Mouse (Mus musculus): ENCODE data around the gene Selenos.

Selenos gene

DNA sequence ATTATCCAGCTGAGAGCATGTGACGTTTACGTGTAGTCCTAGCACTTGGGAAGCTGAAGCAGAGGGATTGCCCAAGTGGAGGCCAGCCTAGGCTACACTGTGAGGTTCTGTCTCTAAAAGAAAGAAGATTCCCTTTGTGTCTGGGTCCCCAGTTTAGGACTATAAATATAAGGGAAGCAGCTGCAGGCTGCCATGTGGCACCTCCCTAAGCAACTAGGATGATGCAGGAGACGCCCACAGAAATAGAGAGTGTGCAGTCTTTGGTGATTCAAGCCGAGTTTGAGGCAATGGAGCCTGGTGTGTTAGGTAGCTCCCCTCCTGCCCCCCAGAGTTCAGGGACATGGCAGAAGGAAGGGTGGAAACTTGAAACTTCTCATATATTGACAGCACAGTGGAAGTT lies 8.2 kb downstream of the Selenos start:
- no peak for DNase-seq (ENCODE audit: low spot score)

DNA sequence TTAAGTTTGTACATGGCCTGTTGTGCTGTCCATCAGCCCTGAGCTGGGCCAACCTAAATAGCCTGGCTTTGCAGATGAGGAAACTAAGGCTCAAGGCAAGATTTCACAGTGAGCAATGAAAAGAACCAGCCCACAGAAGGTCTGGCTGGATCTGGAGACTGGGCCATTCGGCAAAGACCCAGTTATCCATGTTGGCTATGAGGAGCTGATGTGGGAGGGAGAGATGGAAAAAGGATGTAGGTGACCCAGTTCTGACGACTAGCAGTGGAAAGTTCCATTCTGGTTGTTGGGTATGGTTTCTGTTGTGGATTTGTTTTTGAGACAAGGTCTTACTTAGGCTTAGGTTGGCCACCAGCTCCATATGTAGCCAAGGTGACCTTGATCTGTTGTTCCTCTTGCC lies 8.6 kb downstream of the Selenos start:
- no peak for DNase-seq (ENCODE audit: low spot score)

DNA sequence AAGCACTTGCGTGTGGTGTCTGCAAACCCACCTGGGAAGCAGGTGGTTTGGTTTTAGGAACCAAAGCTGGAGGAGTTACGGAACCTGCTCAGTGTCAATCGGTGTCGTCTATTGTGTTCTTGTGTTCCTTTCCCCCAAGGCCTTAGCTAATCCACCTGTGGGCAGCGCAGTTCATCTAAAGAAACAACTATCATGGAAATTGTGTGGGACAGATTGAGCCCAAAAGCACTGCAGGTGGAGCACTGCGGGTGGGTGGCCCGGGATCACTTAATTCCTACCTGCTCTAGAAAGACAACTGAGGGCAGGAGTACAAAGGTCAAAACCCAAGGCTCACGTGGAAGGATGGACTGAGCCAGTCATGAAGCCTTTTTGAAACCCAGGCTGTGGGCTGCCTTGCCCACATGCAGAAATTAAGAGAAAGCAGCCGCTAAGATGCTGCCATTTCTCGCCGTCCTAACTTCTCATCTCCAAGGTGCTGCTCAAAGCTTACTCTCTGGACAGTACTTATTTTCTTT lies 11.3 kb downstream of the Selenos start:
- no peak for DNase-seq (ENCODE audit: low spot score)

DNA sequence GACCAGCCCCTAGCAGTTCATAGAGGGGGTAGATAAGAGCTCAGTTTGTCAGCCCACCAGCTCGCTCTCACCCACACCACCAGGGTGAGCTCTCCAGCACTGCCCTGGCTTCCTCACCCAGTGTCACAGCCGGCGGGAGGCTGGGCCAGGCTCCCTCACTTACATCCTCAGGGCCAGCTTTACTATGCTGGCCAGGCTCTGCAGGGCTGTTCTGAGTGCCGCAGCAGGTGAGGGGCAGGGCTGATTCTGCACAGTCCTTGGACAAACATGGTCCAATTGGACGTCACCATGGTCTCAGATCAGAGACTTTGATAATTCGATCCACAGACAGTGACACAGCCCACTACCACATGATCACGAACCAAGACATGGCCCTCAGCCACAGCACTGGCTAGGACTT lies 12.1 kb downstream of the Selenos start:
- no peak for DNase-seq (ENCODE audit: low spot score)

DNA sequence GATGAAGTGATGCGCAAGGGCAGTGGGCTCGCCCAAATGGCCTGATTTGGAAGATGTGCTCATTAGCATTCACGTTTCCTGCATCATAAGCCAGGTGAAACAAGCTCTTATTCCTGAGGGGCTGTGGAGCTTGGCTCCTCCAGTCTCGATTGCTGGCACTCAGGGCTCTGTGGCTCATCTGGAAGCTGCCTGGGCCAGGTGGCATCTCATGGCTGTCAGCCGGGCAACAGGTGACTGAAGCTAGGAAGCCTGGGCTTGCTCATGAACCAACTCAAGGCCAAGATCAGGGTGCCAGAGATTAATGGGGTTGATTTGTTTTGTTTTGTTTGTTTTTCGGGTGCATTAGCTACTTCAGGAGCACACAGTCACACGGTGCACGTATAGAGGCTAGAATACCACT lies 13.2 kb downstream of the Selenos start:
- DNase-seq (ENCODE audit: low spot score) = no peak

DNA sequence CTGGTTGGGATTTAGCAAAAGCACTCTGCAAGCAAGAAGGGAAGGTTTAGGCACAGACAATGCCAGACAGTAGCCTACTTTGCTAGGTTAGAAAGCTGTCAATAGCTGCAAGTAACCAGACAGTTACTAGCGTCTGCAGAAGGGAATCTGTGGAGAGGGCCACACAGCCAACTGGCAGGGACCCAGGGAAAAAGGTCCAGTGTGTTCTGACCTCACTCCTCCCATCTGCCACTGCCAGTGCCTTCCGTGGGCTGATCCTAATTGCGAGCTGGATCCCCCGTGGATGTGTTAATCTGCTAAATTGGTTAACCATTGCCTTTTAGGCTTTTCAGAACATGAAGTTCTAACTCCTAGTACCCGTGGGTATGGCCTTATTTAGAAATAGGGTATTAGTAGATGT lies 14.7 kb downstream of the Selenos start:
- DNase-seq (ENCODE audit: low spot score) = peak; percentile 18

DNA sequence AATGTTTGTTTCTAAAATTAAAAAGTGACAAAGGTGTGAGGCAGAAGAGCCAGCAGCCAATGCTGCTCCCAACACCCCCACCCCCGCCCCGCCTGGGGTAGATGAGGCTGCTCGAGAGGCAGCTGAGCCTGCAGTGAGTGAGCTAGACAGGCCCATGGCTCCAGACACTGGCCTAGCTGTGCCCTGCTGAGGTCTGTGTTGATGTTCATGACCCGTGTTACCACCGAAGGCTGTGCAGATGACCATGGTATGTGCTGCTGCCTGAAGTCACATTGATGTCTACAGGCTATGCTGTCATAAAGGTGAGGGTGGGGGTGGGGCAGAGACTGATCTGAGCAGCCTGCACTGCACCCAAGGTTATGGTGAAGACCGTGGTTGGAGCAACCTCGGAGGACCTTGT lies 19.4 kb downstream of the Selenos start:
- no peak for DNase-seq (ENCODE audit: low spot score)

DNA sequence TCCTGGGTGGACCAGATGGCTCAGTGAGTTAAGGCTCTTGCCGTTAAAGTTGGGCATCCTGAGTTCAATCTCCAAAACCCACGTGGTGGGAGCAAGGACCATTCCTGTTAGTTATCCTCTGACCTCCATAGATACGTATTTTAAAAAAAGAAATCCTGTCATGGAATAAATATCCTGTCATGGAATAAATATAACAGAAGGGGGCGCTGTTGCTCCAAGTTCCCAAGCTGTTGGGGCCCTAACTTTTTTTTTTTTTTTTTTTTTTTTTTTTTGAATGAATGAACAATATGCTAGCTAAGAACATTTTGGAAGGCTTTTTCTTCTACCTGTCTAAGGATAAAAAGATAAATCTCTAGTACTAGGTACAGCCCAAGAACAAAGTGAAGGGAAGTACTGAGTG lies 22.4 kb downstream of the Selenos start:
- DNase-seq (ENCODE audit: low spot score) = peak; percentile 63

DNA sequence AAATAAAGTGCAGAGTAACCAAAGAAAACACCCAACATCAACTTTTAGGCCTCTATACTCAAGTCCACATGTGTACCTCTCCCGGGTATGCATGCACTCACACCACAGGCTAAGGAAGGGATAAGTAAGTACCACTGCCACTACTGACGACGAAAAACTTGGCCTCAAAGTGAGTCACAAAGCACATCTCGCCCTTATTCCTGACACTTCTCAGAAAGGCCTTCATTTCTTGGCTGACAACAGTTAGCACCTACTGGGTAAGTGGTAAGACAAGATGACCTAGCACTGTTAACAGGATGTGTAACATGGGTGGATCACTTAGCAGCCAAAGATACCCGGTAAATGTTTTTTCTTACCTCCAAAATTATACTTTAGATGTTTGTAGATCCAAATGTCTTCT lies 25.1 kb downstream of the Selenos start:
- no peak for DNase-seq (ENCODE audit: low spot score)

DNA sequence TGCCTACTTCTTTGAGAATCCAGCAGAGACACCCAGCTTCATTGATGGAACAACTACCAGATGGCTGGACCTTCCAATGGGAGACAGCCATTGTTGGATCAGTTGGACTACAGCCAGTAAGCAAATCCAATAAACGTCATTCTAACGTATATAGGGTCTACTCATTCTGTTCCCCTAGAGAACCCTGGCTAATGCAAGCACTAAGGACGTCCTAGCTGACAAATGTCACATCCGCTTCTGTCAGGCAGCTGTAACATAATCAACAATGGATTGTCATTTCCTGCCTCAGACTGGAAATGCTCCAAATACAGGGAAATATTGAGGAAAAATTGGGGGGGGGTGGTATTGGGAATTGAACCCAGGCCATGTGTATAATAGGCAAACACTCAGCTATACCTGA lies 26.3 kb downstream of the Selenos start:
- DNase-seq (ENCODE audit: low spot score) = no peak

DNA sequence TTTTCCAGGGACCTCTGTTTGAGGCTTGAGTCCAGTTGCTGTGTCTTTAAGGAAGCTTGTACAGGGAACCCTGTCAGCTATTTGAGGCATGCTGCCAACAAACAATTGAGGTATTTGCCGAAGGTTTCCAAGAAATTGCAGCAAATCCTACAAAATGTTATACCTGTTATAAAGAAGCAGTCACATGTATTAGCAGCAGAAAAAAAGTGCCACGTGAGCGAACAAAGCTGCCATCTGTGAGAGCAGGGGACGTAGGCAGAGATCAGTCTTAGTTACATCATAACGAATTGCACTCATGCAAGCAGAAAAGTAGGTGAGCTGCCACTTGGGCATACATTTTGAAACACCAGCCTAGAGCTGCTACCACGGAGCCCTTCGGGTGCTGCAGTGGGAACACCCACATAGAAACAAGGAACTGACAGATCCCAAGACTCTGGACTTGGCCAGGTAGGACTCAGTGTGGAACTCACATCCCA lies 27.2 kb downstream of the Selenos start:
- no peak for DNase-seq (ENCODE audit: low spot score)

DNA sequence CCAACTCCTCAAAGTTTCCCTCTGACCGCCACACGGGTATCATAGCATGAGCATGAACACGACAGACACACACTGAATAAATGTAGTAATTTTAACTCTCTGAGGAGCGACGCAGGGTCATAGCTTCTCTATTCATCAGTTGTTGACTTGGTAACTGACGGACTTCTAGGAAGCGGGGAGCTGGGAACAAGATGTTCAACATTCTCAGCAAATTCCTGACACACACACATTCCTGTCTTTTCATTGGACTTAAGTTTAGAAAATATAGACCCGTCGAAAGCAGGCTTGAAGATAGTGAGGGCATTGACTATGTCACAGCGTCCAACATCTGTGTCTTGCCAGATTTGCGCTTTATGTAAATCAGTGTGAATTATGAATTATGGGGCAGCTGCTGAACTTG lies 27.8 kb downstream of the Selenos start:
- DNase-seq (ENCODE audit: low spot score) = no peak

DNA sequence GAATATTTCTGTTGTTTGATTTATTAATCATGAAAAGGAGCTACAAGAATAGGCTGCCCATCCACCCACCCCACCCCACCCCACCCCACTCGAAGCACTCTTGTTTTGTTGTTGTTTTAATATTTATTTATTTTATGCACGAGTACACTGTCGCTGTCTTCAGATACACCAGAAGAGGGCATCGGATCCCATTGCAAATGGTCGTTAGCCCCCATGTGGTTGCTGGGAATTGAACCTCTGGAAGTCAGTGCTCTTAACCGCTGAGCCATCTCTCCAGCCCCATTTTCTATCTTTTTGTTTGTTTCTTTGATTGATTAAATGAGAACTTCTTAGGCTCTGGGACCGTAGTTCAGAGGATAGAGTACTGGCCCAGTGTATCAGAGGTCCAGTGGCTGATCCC lies 28.5 kb downstream of the Selenos start:
- DNase-seq (ENCODE audit: low spot score) = peak; percentile 72

DNA sequence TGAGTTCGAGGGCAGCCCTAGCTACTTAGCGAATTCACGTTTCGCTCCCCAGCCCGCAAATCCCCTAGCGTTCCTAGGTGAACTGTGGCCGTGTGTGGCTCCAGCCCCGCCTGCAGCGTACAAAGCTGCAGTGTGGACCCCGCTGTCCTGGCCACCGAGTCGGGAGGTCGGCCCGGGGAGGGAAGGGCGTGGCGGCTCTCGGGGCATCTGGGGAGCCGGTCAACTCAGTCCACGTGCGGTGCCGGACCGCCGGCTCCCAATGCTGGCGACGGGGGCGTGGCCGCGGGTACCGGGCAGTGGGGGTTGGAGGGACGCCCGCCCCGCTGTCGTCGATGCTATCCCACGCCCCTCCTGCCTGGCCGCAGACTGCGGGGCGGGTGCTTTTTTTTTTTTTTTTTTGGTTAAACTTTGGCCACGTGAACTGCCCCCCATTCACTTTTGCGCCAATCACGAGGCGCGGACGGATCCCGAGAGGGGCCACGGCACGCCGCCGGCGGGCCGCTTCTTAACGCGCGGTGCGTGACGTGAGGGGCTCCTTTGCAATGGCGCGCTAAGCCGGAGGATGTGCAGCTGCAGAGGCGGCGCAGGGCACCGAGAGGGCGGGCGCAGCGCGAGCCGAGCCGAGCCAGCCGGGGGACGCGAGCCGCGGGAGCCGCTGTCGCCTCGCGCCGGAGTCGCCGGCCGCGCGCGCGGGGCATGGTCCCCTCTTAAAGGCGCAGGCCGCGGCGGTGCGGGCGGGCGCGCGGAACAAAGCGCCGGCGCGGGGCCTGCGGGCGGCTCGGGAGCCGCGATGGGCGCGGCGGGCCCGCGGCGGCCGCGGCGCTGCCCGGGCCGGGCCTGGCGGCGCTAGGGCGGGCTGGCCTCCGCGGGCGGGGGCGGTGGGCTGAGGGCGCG lies 29.8 kb downstream of the Selenos start, which contains the start of gene Chsy1:
TSS of gene Chsy1 (plus strand) at position 555 of the 894 bp plus-strand sequence.
- peak; percentile 94 for DNase-seq (ENCODE audit: low spot score)

DNA sequence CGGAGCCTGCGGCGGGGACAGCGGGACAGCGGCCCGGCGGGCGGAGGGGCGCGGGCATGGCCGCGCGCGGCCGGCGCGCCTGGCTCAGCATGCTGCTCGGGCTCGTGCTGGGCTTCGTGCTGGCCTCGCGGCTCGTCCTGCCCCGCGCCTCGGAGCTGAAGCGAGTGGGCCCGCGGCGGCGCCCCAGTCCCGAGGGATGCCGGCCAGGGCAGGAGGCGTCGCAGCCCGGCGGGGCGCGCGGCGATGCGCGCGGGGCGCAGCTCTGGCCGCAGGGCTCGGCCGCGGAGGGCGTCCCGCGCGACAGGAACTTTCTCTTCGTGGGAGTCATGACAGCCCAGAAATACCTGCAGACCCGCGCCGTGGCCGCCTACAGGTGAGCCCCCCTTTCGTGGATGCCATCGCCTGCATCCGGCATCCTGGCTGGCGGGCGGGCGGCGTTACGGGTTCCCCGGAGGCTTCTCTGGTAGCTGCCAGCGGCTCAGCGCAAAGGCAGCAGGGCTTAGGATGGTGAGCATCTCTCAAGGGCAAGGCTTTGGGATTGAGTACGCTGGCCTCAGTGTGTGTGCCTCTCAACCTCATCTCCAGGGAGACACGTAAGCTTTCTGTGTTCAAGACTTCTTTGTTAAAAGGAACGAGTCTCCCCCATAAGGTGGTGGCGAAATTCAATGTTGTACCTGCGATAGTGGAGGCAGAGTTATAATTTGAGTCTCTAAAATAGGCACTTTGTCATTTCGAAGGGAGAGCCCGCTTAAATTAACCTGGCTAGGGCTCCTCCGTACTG lies 30.6 kb downstream of the Selenos start:
- peak; percentile 64 for DNase-seq (ENCODE audit: low spot score)

DNA sequence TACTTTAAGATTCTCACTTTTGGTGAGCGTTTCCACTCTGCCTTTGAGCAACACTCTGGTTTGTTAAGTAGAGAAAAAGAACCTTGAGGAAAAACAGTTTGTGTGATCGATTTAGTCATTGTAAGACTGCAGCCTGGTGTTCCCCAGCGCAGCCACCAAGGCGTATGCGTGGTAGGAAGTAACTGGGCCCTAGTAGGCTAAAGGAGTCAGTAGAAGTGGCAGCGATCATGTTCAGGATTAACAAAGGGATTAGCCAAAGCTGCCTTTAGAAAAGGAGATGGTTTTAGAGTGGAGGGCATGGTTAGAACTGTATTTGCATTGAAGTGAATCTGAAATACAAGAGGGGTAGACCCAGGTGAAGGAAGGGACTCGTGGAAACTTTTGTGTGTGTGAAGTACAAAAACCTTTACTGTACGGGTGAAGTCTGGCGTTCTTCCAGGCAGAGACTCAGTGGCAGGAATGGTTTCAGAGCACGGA lies 31.2 kb downstream of the Selenos start:
- peak; percentile 36 for DNase-seq (ENCODE audit: low spot score)

DNA sequence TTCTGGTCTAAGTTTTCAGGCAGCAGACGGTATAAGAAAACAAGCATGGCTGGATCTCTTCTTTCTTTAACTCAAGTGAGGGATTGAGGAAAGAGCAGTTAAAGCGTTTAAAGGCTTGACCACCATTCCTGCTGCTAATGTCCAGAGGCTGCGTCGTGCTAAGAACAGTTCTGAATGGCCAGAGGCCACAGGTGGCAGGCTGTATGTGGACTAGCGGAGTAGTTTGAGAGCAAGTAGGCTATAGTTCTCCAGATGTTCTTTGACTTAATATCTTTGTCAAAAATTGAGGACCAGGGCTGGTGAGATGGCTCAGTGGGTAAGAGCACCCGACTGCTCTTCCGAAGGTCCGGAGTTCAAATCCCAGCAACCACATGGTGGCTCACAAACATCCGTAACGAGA lies 31.8 kb downstream of the Selenos start:
- no peak for DNase-seq (ENCODE audit: low spot score)

DNA sequence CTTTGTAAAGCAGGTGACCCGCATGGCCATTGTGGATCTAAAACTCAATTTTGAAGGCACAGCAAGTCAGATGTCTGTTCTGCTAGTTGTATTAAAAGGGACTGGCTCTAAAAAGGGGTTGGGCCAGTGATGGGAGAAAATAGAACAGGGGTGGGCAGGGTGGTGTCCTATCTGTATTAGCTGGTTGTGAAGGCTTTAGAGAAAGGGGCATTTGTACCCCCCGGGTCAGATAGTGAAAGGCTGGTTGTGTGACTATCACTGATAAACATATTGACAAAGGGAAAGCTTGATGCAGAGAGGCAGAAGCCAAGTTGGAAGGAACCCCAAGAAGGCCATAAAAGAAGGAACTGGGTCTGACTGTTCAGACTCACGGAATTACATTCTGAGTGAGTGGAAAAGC lies 34.1 kb downstream of the Selenos start:
- no peak for DNase-seq (ENCODE audit: low spot score)

DNA sequence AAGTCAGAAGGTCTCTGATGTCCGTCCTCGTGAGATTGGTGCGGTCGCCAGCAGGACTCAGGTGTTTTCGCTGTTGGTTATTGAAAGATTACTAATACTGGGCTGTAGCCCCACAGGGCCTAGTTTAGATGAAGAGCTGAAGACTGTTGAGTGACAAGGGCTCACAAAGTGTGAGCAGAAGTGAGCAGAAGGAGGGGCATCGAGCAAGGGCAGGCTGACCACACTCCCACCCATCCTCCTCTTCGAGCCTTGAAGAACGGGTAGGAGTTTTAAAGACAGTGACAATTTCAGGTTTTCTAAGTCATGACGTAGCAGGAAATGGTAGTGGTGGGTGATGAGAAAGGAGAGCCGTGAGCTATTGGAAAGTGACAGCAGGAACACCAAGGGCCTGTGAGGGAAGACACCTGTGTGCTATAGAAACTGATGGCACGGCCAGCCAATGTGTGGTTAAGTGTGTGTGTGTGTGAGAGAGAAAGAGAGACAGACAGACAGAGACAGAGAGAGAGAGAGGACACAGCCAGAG lies 36.4 kb downstream of the Selenos start:
- no peak for DNase-seq (ENCODE audit: low spot score)

DNA sequence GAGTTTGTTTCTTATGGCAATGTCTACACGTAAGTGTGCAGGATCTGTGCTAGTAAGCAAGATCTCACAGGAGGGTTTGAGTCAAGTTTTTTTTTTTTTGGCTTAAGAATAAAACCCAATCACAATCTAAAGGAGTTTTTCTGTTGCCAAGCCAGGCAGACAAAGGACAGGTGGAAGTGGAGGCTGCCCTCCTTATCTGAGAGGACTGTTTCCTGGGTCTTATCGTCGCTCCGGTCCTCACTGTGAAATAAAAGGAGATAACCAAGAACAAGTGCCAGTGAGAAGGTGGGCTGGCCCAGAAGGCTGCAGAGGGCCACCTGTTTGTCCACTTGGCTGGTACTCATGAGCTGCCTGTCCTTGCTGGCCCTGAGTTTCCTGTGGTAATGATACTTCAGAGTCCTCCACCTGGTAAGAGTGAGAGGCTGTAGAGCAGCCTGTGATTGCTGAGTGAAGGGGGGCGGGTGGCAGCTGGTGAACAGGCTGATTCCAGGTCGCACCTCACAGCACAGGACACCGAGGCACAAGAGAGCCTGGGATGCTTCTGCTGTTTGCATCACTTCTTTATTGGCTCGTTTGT lies 37.5 kb downstream of the Selenos start:
- DNase-seq (ENCODE audit: low spot score) = no peak

DNA sequence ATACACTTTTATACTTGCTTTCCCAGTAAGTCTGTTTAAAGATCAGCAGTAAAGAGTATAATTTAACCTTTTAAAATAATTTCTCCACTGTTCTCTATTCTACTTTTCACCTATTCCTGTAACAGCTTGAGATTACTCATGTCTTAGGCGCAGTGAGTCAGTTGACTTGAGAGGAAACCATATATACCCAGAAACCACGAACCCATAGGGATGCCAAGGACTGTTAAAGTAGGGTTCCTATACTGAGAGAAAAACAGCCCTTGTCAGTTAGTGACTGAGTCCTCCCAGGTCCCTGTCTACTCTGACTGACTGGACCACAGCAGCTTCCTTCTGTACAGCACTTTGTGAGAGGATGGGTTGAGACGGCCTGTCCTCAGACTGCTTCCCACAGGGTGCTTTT lies 38.6 kb downstream of the Selenos start:
- DNase-seq (ENCODE audit: low spot score) = no peak

DNA sequence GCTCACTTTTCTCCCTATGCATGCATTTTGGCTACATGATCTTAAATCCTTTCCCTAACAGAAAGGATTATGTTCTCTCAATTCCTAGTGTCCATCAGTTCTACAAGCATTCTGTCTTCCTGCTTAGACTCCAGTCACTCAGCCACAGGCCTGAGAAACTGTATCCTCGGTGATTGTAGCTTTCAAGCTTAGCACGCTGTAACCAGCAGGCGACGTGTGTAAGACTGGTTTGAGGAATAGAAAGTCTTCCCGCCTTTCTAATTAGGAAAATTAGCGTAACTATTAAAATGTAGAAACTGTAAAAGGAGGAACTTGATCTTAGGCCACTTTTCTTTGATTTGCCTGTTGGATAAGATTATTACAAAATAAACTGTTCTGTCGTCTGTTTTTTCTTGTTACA lies 39.3 kb downstream of the Selenos start:
- no peak for DNase-seq (ENCODE audit: low spot score)
